Mouse (Mus musculus): ENCODE data around the gene Cops7b.

The Cops7b gene

GRCm38 (mm10) chr1:86598516-86598915 is 15.8 kb downstream of the Cops7b start:
- peak in 1 of 2 experiments; percentile 11 for DNase-seq (ENCODE audit: low spot score in 2 of 2)

GRCm38 (mm10) chr1:86600117-86600516 is 17.4 kb downstream of the Cops7b start:
- no peak for DNase-seq (ENCODE audit: low spot score in 2 of 2)

GRCm38 (mm10) chr1:86610954-86611353 is 28.2 kb downstream of the Cops7b start:
- no peak for DNase-seq (ENCODE audit: low spot score in 2 of 2)

- DNase-seq (ENCODE audit: low spot score in 2 of 2) = no peak
These were observed 29.4 kb downstream of the Cops7b start for GRCm38 (mm10) chr1:86612081-86612480.

- DNase-seq (ENCODE audit: low spot score in 2 of 2) = no peak
These were observed 31.6 kb downstream of the Cops7b start for GRCm38 (mm10) chr1:86614269-86614668.

- peak; percentile 57 to 75 for DNase-seq (ENCODE audit: low spot score in 2 of 2)
These were observed 35.9 kb downstream of the Cops7b start for GRCm38 (mm10) chr1:86618454-86619125.

GRCm38 (mm10) chr1:86622296-86622695 is 39.6 kb downstream of the Cops7b start:
- DNase-seq (ENCODE audit: low spot score in 2 of 2) = no peak

- DNase-seq (ENCODE audit: low spot score in 2 of 2) = no peak
These were observed 40.6 kb downstream of the Cops7b start for GRCm38 (mm10) chr1:86623001-86624000.

- no peak for DNase-seq (ENCODE audit: low spot score in 2 of 2)
These were observed 45.6 kb downstream of the Cops7b start for GRCm38 (mm10) chr1:86628270-86628669.

GRCm38 (mm10) chr1:86629936-86630335 is 47.2 kb downstream of the Cops7b start:
- no peak for DNase-seq (ENCODE audit: low spot score in 2 of 2)

- no peak for DNase-seq (ENCODE audit: low spot score in 2 of 2)
These were observed 47.8 kb downstream of the Cops7b start for GRCm38 (mm10) chr1:86630527-86630926.

- no peak for DNase-seq (ENCODE audit: low spot score in 2 of 2)
These were observed 50.2 kb downstream of the Cops7b start for GRCm38 (mm10) chr1:86632732-86633380.

- DNase-seq (ENCODE audit: low spot score in 2 of 2) = no peak
These were observed 50.7 kb downstream of the Cops7b start for GRCm38 (mm10) chr1:86633434-86633833.

- no peak for DNase-seq (ENCODE audit: low spot score in 2 of 2)
These were observed 51.4 kb downstream of the Cops7b start for GRCm38 (mm10) chr1:86633840-86634750.

- DNase-seq (ENCODE audit: low spot score in 2 of 2) = no peak
These were observed 52.2 kb downstream of the Cops7b start for GRCm38 (mm10) chr1:86634751-86635359.

GRCm38 (mm10) chr1:86643101-86643809 is 60.6 kb downstream of the Cops7b start:
- DNase-seq (ENCODE audit: low spot score in 2 of 2) = no peak

GRCm38 (mm10) chr1:86647517-86647916 is 64.8 kb downstream of the Cops7b start:
- no peak for DNase-seq (ENCODE audit: low spot score in 2 of 2)

- DNase-seq (ENCODE audit: low spot score in 2 of 2) = peak; percentile 64 to 68
These were observed 67.6 kb downstream of the Cops7b start for GRCm38 (mm10) chr1:86650272-86650671.

GRCm38 (mm10) chr1:86652675-86653074 is 70.0 kb downstream of the Cops7b start:
- no peak for DNase-seq (ENCODE audit: low spot score in 2 of 2)

GRCm38 (mm10) chr1:86657071-86657470 is 74.4 kb downstream of the Cops7b start:
- peak in 1 of 2 experiments; percentile 32 for DNase-seq (ENCODE audit: low spot score in 2 of 2)

Data from cerebellum, postnatal 4 days (tissue).